Mouse (Mus musculus) erythroblast, embryonic 14.5 days (primary cell): ENCODE results near the gene AA467197.

Experiments
- GATA1 ChIP-seq: IDR thresholded peaks from 2 replicates; pipeline ENCODE4 v1.6.1; 2012; ENCODE audit warnings: low read length, inconsistent platforms, mixed read lengths
- TAL1 ChIP-seq: IDR thresholded peaks from 3 replicates; pipeline ENCODE4 v1.6.1; 2012; ENCODE audit warnings: low read length, inconsistent platforms, mixed read lengths

GRCm38 (mm10) chr2:122608820-122609219 is 28.0 kb upstream of the AA467197 start:
- TF ChIP-seq TAL1 = no peak
- TF ChIP-seq GATA1 = no peak
